Mouse (Mus musculus): ENCODE measurements around the gene Prdm5. TPM values are rescaled to one million over a fixed set of nuclear protein-coding genes. Genes with fewer than 3 reads are reported as not detected.

Gene Prdm5
- polyA plus RNA-seq, 1 experiment from 2014 or later, result 22.0 TPM

GRCm38 (mm10) chr6:65765752-65766397 lies 12.9 kb upstream of the Prdm5 start:
- WGBS, result 84% methylated on average over 13 of the region's 13 CpGs
- H3K27ac ChIP-seq (ENCODE audit: low read length), result no peak overlapping the region
- no peaks in the 10 kb centered on the region for H3K27me3 ChIP-seq (ENCODE audit: control insufficient read depth, insufficient read depth, low read depth, low read length)
- peaks cover 3% of the 10 kb centered on the region; the same call in 1 of the 2 replicates for H3K4me1 ChIP-seq (replicated peaks; ENCODE audit: control insufficient read depth, insufficient read depth, low read length)
- no peak overlapping the region for H3K9ac ChIP-seq (ENCODE audit: low read length)
- ATAC-seq (ENCODE audit: low read depth), result no peak
- no peak overlapping the region for H3K4me2 ChIP-seq (ENCODE audit: low read depth, low read length)
- H3K36me3 ChIP-seq (ENCODE audit: control insufficient read depth, insufficient read depth, low read length), result no peaks in the 10 kb centered on the region
- no peak overlapping the region for H3K4me3 ChIP-seq (ENCODE audit: low read length)
- H3K9me3 ChIP-seq (ENCODE audit: control insufficient read depth, low read length), result no peaks in the 10 kb centered on the region; the same call in 1 of the 2 replicates

GRCm38 (mm10) chr6:65767911-65768310 lies 10.9 kb upstream of the Prdm5 start:
- 79% methylated on average over 5 of the region's 5 CpGs for WGBS
- Histone ChIP-seq H3K27me3 (ENCODE audit: control insufficient read depth, insufficient read depth, low read depth, low read length) (no peaks in the 10 kb centered on the region), H3K4me1 (replicated peaks; ENCODE audit: control insufficient read depth, insufficient read depth, low read length) (peaks cover 3% of the 10 kb centered on the region; the same call in 1 of the 2 replicates), H3K27ac (ENCODE audit: low read length) (no peak overlapping the region), H3K36me3 (ENCODE audit: control insufficient read depth, insufficient read depth, low read length) (no peaks in the 10 kb centered on the region), H3K9ac (ENCODE audit: low read length) (no peak overlapping the region), H3K9me3 (ENCODE audit: control insufficient read depth, low read length) (no peaks in the 10 kb centered on the region; the same call in 1 of the 2 replicates), H3K4me2 (ENCODE audit: low read depth, low read length) (no peak overlapping the region), H3K4me3 (ENCODE audit: low read length) (no peak overlapping the region)
- no peak for ATAC-seq (ENCODE audit: low read depth)

- Histone ChIP-seq H3K27me3 (ENCODE audit: control insufficient read depth, insufficient read depth, low read depth, low read length) (no peaks in the 10 kb centered on the region), H3K4me1 (replicated peaks; ENCODE audit: control insufficient read depth, insufficient read depth, low read length) (peaks cover 3% of the 10 kb centered on the region; the same call in 1 of the 2 replicates), H3K36me3 (ENCODE audit: control insufficient read depth, insufficient read depth, low read length) (no peaks in the 10 kb centered on the region), H3K9ac (ENCODE audit: low read length) (no peak overlapping the region), H3K9me3 (ENCODE audit: control insufficient read depth, low read length) (no peaks in the 10 kb centered on the region), H3K27ac (ENCODE audit: low read length) (no peak overlapping the region), H3K4me2 (ENCODE audit: low read depth, low read length) (no peak overlapping the region), H3K4me3 (ENCODE audit: low read length) (no peak overlapping the region)
- 89% methylated on average over 4 of the region's 4 CpGs for WGBS
- ATAC-seq (ENCODE audit: low read depth), result no peak
Measured at GRCm38 (mm10) chr6:65773566-65773965, 5.2 kb upstream of the Prdm5 start.

- Histone ChIP-seq H3K9me3 (ENCODE audit: control insufficient read depth, low read length) (no peaks in the 10 kb centered on the region), H3K4me2 (ENCODE audit: low read depth, low read length) (peak overlapping the region; percentile 80), H3K9ac (ENCODE audit: low read length) (peak overlapping the region; percentile 93), H3K4me1 (replicated peaks; ENCODE audit: control insufficient read depth, insufficient read depth, low read length) (peaks cover 18% of the 10 kb centered on the region), H3K27me3 (ENCODE audit: control insufficient read depth, insufficient read depth, low read depth, low read length) (no peaks in the 10 kb centered on the region), H3K4me3 (ENCODE audit: low read length) (peak overlapping the region; percentile 81), H3K36me3 (ENCODE audit: control insufficient read depth, insufficient read depth, low read length) (no peaks in the 10 kb centered on the region), H3K27ac (ENCODE audit: low read length) (peak overlapping the region; percentile 82; the same call in 1 of the 2 replicates)
- 69% methylated on average over 4 of the region's 4 CpGs for WGBS
- ATAC-seq (ENCODE audit: low read depth), result no peak
Measured at GRCm38 (mm10) chr6:65779689-65780233, 973 bp downstream of the Prdm5 start.

GRCm38 (mm10) chr6:65781441-65781840 lies 2.7 kb downstream of the Prdm5 start:
- WGBS, result 60% methylated on average over 7 of the region's 7 CpGs
- Histone ChIP-seq H3K36me3 (ENCODE audit: control insufficient read depth, insufficient read depth, low read length) (no peaks in the 10 kb centered on the region), H3K4me1 (replicated peaks; ENCODE audit: control insufficient read depth, insufficient read depth, low read length) (peaks cover 18% of the 10 kb centered on the region), H3K9ac (ENCODE audit: low read length) (no peak overlapping the region), H3K9me3 (ENCODE audit: control insufficient read depth, low read length) (no peaks in the 10 kb centered on the region), H3K4me2 (ENCODE audit: low read depth, low read length) (no peak overlapping the region; the same call in 1 of the 2 replicates), H3K27me3 (ENCODE audit: control insufficient read depth, insufficient read depth, low read depth, low read length) (no peaks in the 10 kb centered on the region), H3K4me3 (ENCODE audit: low read length) (no peak overlapping the region), H3K27ac (ENCODE audit: low read length) (no peak overlapping the region)
- ATAC-seq (ENCODE audit: low read depth), result no peak

GRCm38 (mm10) chr6:65783670-65784069 lies 4.9 kb downstream of the Prdm5 start:
- Histone ChIP-seq H3K36me3 (ENCODE audit: control insufficient read depth, insufficient read depth, low read length) (no peaks in the 10 kb centered on the region), H3K27me3 (ENCODE audit: control insufficient read depth, insufficient read depth, low read depth, low read length) (no peaks in the 10 kb centered on the region), H3K27ac (ENCODE audit: low read length) (no peak overlapping the region), H3K4me2 (ENCODE audit: low read depth, low read length) (no peak overlapping the region), H3K9me3 (ENCODE audit: control insufficient read depth, low read length) (no peaks in the 10 kb centered on the region), H3K4me1 (replicated peaks; ENCODE audit: control insufficient read depth, insufficient read depth, low read length) (peaks cover 15% of the 10 kb centered on the region), H3K4me3 (ENCODE audit: low read length) (no peak overlapping the region), H3K9ac (ENCODE audit: low read length) (no peak overlapping the region)
- 56% methylated on average over 1 of the region's 1 CpGs for WGBS
- no peak; the same call in 1 of the 2 replicates for ATAC-seq (ENCODE audit: low read depth)

- H3K27ac ChIP-seq (ENCODE audit: low read length), result no peak overlapping the region
- H3K4me1 ChIP-seq (replicated peaks; ENCODE audit: control insufficient read depth, insufficient read depth, low read length), result no peaks in the 10 kb centered on the region
- no peak overlapping the region for H3K4me2 ChIP-seq (ENCODE audit: low read depth, low read length)
- 65% methylated on average over 2 of the region's 2 CpGs for WGBS
- ATAC-seq (ENCODE audit: low read depth), result no peak
- peaks cover 9% of the 10 kb centered on the region; the same call in 1 of the 2 replicates for H3K36me3 ChIP-seq (ENCODE audit: control insufficient read depth, insufficient read depth, low read length)
- no peaks in the 10 kb centered on the region for H3K9me3 ChIP-seq (ENCODE audit: control insufficient read depth, low read length)
- no peaks in the 10 kb centered on the region for H3K27me3 ChIP-seq (ENCODE audit: control insufficient read depth, insufficient read depth, low read depth, low read length)
- H3K4me3 ChIP-seq (ENCODE audit: low read length), result no peak overlapping the region
- no peak overlapping the region for H3K9ac ChIP-seq (ENCODE audit: low read length)
Measured at GRCm38 (mm10) chr6:65792923-65793322, 14.1 kb downstream of the Prdm5 start.

- Histone ChIP-seq H3K4me3 (ENCODE audit: low read length) (no peak overlapping the region), H3K9me3 (ENCODE audit: control insufficient read depth, low read length) (no peaks in the 10 kb centered on the region), H3K9ac (ENCODE audit: low read length) (no peak overlapping the region), H3K27ac (ENCODE audit: low read length) (no peak overlapping the region), H3K4me2 (ENCODE audit: low read depth, low read length) (no peak overlapping the region), H3K36me3 (ENCODE audit: control insufficient read depth, insufficient read depth, low read length) (peaks cover 10% of the 10 kb centered on the region; the same call in 1 of the 2 replicates), H3K27me3 (ENCODE audit: control insufficient read depth, insufficient read depth, low read depth, low read length) (no peaks in the 10 kb centered on the region), H3K4me1 (replicated peaks; ENCODE audit: control insufficient read depth, insufficient read depth, low read length) (no peaks in the 10 kb centered on the region)
- WGBS, result 80% methylated on average over 3 of the region's 3 CpGs
- ATAC-seq (ENCODE audit: low read depth), result no peak
Measured at GRCm38 (mm10) chr6:65796552-65796951, 17.8 kb downstream of the Prdm5 start.

GRCm38 (mm10) chr6:65797276-65797675 lies 18.5 kb downstream of the Prdm5 start:
- WGBS, result 71% methylated on average over 2 of the region's 2 CpGs
- no peak for ATAC-seq (ENCODE audit: low read depth)
- no peak overlapping the region for H3K27ac ChIP-seq (ENCODE audit: low read length)

More at GRCm38 (mm10) chr6:65797276-65797675, 18.5 kb downstream of the Prdm5 start:
- H3K4me2 ChIP-seq (ENCODE audit: low read depth, low read length), result no peak overlapping the region
- H3K36me3 ChIP-seq (ENCODE audit: control insufficient read depth, insufficient read depth, low read length), result peaks cover 10% of the 10 kb centered on the region; the same call in 1 of the 2 replicates
- no peaks in the 10 kb centered on the region for H3K4me1 ChIP-seq (replicated peaks; ENCODE audit: control insufficient read depth, insufficient read depth, low read length)
- H3K4me3 ChIP-seq (ENCODE audit: low read length), result no peak overlapping the region
- H3K27me3 ChIP-seq (ENCODE audit: control insufficient read depth, insufficient read depth, low read depth, low read length), result no peaks in the 10 kb centered on the region
- no peaks in the 10 kb centered on the region for H3K9me3 ChIP-seq (ENCODE audit: control insufficient read depth, low read length)
- H3K9ac ChIP-seq (ENCODE audit: low read length), result no peak overlapping the region
